Mouse (Mus musculus) neutrophil, adult 83 days (primary cell): Measurements from ENCODE around the gene Taar4. TPM values are rescaled to one million over a fixed set of nuclear protein-coding genes. Genes with fewer than 3 reads are reported as not detected.

Source experiments
- total RNA-seq, 2 experiments: library from RNA; stranded (reverse); gene quantifications; one replicate each; pipeline ENCODE4 v1.2.4; 2023

The Taar4 gene
- not detected for total RNA-seq

DNA sequence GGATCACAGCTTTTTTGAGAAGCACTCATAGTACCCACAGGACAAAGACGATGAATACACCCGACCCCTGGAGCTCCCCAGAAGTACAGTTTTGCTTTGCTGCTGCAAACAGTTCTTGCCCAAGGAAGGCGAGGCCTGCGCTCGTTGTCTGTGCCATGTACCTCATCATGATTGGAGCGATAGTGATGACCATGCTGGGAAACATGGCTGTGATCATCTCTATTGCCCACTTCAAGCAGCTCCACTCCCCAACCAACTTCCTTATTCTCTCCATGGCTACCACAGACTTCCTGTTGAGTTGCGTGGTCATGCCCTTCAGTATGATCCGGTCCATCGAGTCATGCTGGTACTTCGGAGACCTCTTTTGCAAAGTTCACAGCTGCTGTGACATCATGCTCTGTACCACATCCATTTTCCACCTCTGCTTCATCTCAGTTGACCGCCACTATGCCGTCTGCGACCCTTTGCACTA, at the start of gene Taar4:
Taar4 (plus strand) TSS at position 51 of the 472 bp plus-strand sequence.

DNA sequence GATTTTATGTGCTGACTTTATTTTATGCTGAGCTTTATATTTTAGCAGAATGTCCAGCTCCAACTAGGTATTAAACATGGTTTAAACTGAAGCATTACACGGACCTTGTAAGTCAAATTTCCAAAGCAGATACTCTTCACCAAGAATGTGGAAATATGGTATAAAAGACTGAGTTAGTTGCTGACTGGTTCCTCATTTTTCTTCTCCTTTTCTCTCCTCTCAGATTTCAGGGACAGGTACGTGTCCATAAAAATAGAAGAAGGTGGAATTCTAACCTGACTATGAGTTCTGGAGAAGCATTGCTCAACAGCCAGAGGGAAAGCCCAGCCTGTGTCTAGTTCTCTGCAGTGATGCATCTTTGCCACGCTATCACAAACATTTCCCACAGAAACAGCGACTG, 40.2 kb upstream of the Taar4 start, which contains the start of gene Taar1:
Taar1 (plus strand) TSS at position 301 of the 400 bp plus-strand sequence.

DNA sequence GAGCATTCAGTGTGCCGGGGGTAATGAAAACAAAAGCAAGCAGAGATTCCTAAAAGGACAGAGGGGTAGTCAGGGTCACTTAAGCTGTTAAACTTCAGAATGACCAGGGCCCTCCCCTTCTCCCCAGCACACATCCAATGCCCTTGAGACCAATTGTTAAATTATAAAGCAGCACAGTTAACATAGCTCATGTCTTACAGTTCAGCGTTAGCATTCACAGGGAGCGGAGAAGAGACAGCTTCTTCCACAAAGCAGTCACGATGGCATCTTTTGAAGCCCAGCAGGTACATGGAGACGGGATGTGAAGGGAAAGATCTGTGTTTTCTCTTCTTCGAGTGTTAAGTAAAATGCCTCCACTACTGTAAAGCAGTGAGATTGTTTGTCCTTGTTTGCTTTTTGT, 22.0 kb upstream of the Taar4 start, which contains the start of gene Taar2:
Taar2 (plus strand) TSS at position 261 of the 400 bp plus-strand sequence.

DNA sequence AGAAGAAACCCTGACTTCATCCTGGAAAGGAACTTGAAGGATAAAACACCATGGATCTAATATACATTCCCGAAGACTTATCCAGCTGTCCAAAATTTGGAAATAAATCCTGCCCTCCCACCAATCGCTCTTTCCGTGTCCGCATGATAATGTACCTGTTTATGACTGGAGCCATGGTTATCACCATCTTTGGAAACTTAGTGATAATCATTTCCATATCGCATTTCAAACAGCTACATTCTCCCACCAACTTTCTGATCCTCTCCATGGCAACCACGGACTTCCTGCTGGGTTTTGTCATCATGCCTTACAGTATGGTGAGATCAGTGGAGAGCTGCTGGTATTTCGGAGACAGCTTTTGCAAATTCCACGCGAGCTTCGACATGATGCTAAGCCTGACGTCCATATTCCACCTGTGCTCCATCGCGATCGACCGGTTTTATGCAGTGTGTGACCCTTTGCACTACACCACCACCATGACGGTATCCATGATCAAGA, 10.7 kb upstream of the Taar4 start, which contains the start of gene Taar3:
Taar3 (plus strand) TSS at position 51 of the 498 bp plus-strand sequence.

DNA sequence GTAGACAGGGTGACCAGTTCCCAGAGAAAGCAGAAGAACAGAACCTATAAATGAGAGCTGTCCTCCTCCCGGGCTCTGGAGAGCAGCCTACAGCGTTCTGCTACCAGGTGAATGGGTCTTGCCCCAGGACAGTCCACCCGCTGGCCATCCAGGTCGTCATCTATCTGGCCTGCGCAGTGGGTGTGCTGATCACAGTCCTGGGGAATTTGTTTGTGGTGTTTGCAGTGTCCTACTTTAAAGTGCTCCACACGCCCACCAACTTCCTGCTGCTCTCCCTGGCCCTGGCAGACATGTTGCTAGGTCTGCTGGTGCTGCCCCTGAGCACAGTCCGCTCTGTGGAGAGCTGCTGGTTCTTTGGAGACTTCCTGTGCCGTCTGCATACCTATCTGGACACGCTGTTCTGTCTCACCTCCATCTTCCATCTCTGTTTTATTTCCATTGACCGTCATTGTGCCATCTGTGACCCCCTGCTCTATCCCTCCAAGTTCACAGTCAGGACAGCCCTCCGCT, 10.4 kb downstream of the Taar4 start, which contains the start of gene Taar5:
Taar5 (plus strand) TSS at position 51 of the 510 bp plus-strand sequence.

DNA sequence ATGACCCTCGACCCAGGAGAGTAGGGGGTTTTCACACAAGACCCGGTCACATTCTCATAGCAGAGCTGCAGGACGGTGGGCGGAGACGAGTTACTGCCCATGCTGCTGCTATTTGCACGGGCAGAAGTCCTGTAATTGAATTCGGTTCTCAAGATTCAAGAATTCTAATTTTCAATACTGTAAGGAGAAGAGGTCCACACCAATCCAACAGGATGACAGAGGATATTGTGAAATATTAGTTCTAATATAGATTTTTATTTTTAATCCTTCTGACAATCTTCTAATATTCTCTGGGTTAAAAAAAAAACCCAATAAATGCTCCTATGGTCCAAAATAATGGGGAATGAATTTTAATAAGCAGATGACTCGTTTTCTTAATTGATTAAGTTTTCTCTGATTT, 25.3 kb downstream of the Taar4 start, which contains the start of gene Taar6:
Taar6 (minus strand) TSS at position 101 of the 400 bp plus-strand sequence.

DNA sequence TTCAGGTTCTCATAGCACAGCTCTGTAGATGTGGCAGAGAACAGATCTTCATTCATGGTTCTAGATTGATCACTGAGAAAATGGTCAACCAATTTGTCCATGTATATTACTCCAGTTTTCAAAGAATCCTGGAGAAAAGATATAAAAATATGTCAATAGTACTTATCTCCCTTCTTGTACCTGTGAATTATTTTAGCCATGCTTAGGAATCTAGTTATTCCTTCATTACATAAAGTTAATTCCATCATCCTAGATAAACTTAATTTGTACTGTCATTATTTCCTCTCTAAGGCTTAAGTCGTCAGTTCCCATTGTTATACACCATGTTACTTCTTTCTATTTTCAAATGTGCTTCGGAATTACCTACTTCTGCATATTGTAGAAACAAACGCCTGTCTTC, 33.1 kb downstream of the Taar4 start, which contains the start of gene Taar7a:
Taar7a (minus strand) TSS at position 101 of the 400 bp plus-strand sequence.

DNA sequence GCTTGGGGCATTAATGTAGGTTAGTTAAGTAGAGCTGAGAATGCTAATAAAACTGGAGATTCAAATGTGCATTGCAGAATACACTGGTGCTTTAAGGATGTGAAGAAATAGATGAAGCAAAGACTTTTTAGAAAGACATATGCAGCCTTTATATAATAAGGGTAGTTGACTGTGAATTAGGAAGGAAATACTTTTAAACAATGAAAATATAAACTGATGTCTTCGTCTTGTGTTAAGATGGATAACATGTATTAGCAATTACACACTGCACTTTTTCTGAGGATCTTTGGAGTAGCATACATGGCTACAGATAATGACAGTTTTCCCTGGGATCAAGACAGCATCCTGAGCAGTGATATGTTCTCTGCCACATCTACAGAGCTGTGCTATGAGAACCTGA, 39.3 kb downstream of the Taar4 start, which contains the start of gene Taar7b:
Taar7b (plus strand) TSS at position 301 of the 400 bp plus-strand sequence.

Other genes starting within 250 kb of the Taar4 start
- gene Rps12, start 173.2 kb upstream of the Taar4 start, total RNA-seq: 100 to 1,000 TPM; 457 to 718 TPM
- 1 to 10 TPM in 1 of 2 experiments, under 1 TPM in 1; 0.42 to 1.3 TPM for gene Slc18b1, start 163.5 kb upstream of the Taar4 start, total RNA-seq
- 10 to 100 TPM; 44.1 to 48.1 TPM for gene Vnn3, start 109.0 kb upstream of the Taar4 start, total RNA-seq
- gene Vnn1, start 65.8 kb upstream of the Taar4 start, total RNA-seq: under 1 TPM in 1 of 2 experiments, not detected in 1; 0.46 TPM
- not detected for gene Taar1, start 40.1 kb upstream of the Taar4 start, total RNA-seq
- gene Taar2, start 21.9 kb upstream of the Taar4 start, total RNA-seq: not detected
- not detected for gene Taar3, start 10.9 kb upstream of the Taar4 start, total RNA-seq
- gene Taar5, start 10.2 kb downstream of the Taar4 start, total RNA-seq: not detected
- gene Taar6, start 25.2 kb downstream of the Taar4 start, total RNA-seq: not detected
- gene Taar7a, start 33.0 kb downstream of the Taar4 start, total RNA-seq: not detected
- gene Taar7b, start 39.4 kb downstream of the Taar4 start, total RNA-seq: not detected
- gene Taar7d, start 66.7 kb downstream of the Taar4 start, total RNA-seq: not detected
- not detected for gene Taar7e, start 77.1 kb downstream of the Taar4 start, total RNA-seq
- not detected for gene Taar7f, start 89.0 kb downstream of the Taar4 start, total RNA-seq
- gene Taar8a, start 116.0 kb downstream of the Taar4 start, total RNA-seq: not detected
- not detected for gene Taar8b, start 131.8 kb downstream of the Taar4 start, total RNA-seq
- not detected for gene Taar8c, start 141.4 kb downstream of the Taar4 start, total RNA-seq
- gene Taar9, start 149.0 kb downstream of the Taar4 start, total RNA-seq: not detected
- gene Stx7, start 188.8 kb downstream of the Taar4 start, total RNA-seq: 100 to 1,000 TPM in 1 of 2 experiments, 10 to 100 TPM in 1; 87.1 to 111 TPM